Mouse (Mus musculus): ENCODE results near the gene Tmem95. TPM values are rescaled to one million over a fixed set of nuclear protein-coding genes. Genes with fewer than 3 reads are reported as not detected.
A peak's percentile ranks its signal among the peaks of the same experiment; 100 is the strongest.

The Tmem95 gene
- total and polyA plus RNA-seq, 3 experiments, result not detected

DNA sequence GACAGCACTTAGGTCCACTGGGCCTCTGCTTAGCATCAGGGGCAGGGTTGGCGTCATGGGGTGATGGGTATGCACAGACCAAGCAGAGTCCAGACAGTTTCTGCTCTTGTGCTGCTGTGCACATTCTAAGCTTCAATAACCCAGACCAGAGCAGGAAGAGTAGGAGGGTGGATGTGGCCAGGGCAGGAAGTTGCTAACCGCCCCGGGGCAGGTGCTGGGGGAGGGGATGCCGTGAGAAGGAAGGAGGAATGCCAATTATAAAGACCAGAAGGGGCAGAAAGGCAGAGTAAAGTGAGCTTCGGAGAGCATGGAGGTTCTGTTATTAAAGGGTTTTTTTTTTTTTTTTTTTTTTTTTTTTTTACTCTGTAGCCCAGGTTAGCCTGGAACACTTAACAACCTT lies 16.9 kb upstream of the Tmem95 start:
- no peak for TF ChIP-seq GATA1 (IDR thresholded peaks at IDR 0.05; ENCODE audit: borderline replicate concordance, low read length)
- no peak for TF ChIP-seq TAL1 (conservative IDR thresholded peaks at IDR 0.05; ENCODE audit: low read depth, low read length)
- TF ChIP-seq CTCF (IDR thresholded peaks at IDR 0.05; ENCODE audit: low read depth, low read length), result no peak
- no peak for TF ChIP-seq POLR2AphosphoS5 (IDR thresholded peaks at IDR 0.05; ENCODE audit: insufficient replicate concordance, low read depth, low read length)
- no peak for TF ChIP-seq GATA2 (IDR thresholded peaks at IDR 0.05; ENCODE audit: borderline replicate concordance, low read depth, low read length)
- Histone ChIP-seq H3K4me1 (ENCODE audit: insufficient read depth, low read depth, low read length) (peaks cover 50% of the 10 kb centered on the region), H3K4me3 (ENCODE audit: low read depth, low read length) (peak overlapping the region; percentile 70), H3K27me3 (ENCODE audit: insufficient read depth, low read length) (no peaks in the 10 kb centered on the region), H3K36me3 (replicated peaks) (peaks cover 42% of the 10 kb centered on the region), H3K9me3 (replicated peaks) (no peaks in the 10 kb centered on the region)
- DNase-seq (ENCODE audit: low spot score) (peak; percentile 60), ATAC-seq (ENCODE audit: extremely low read depth, insufficient number of reproducible peaks, low FRiP score, poor library complexity, severe bottlenecking) (peak; percentile 60)

- no peak for DNase-seq (ENCODE audit: low spot score)
- no peaks in the 10 kb centered on the region for H3K9me3 ChIP-seq (replicated peaks)
- H3K36me3 ChIP-seq (replicated peaks), result peaks cover 67% of the 10 kb centered on the region
- TF ChIP-seq GATA1 (IDR thresholded peaks at IDR 0.05; ENCODE audit: borderline replicate concordance, low read length) (no peak), GATA2 (IDR thresholded peaks at IDR 0.05; ENCODE audit: borderline replicate concordance, low read depth, low read length) (no peak), TAL1 (conservative IDR thresholded peaks at IDR 0.05; ENCODE audit: low read depth, low read length) (no peak), CTCF (IDR thresholded peaks at IDR 0.05; ENCODE audit: low read depth, low read length) (no peak), POLR2AphosphoS5 (IDR thresholded peaks at IDR 0.05; ENCODE audit: insufficient replicate concordance, low read depth, low read length) (no peak)
- H3K4me1 ChIP-seq (ENCODE audit: insufficient read depth, low read depth, low read length), result peaks cover 57% of the 10 kb centered on the region
- no peak for ATAC-seq (ENCODE audit: extremely low read depth, insufficient number of reproducible peaks, low FRiP score, poor library complexity, severe bottlenecking)
- H3K27me3 ChIP-seq (ENCODE audit: insufficient read depth, low read length), result no peaks in the 10 kb centered on the region
- H3K4me3 ChIP-seq (ENCODE audit: low read depth, low read length), result no peak overlapping the region
Observed at GRCm38 (mm10) chr11:69891482-69891881, 13.7 kb upstream of the Tmem95 start.

- DNase-seq (ENCODE audit: low spot score), result no peak
- TF ChIP-seq TAL1 (conservative IDR thresholded peaks at IDR 0.05; ENCODE audit: low read depth, low read length) (peak; percentile 52), POLR2AphosphoS5 (IDR thresholded peaks at IDR 0.05; ENCODE audit: insufficient replicate concordance, low read depth, low read length) (no peak), GATA1 (IDR thresholded peaks at IDR 0.05; ENCODE audit: borderline replicate concordance, low read length) (no peak), CTCF (IDR thresholded peaks at IDR 0.05; ENCODE audit: low read depth, low read length) (no peak), GATA2 (IDR thresholded peaks at IDR 0.05; ENCODE audit: borderline replicate concordance, low read depth, low read length) (no peak)
- H3K36me3 ChIP-seq (replicated peaks), result peaks cover 98% of the 10 kb centered on the region
- no peaks in the 10 kb centered on the region for H3K27me3 ChIP-seq (ENCODE audit: insufficient read depth, low read length)
- peaks cover 60% of the 10 kb centered on the region for H3K4me1 ChIP-seq (ENCODE audit: insufficient read depth, low read depth, low read length)
- H3K9me3 ChIP-seq (replicated peaks), result no peaks in the 10 kb centered on the region
- peak overlapping the region; percentile 7; the same call in 1 of the 2 replicates for H3K4me3 ChIP-seq (ENCODE audit: low read depth, low read length)
- no peak; the same call in 1 of the 2 replicates for ATAC-seq (ENCODE audit: extremely low read depth, insufficient number of reproducible peaks, low FRiP score, poor library complexity, severe bottlenecking)
Observed at GRCm38 (mm10) chr11:69886907-69887635, 9.3 kb upstream of the Tmem95 start.

DNA sequence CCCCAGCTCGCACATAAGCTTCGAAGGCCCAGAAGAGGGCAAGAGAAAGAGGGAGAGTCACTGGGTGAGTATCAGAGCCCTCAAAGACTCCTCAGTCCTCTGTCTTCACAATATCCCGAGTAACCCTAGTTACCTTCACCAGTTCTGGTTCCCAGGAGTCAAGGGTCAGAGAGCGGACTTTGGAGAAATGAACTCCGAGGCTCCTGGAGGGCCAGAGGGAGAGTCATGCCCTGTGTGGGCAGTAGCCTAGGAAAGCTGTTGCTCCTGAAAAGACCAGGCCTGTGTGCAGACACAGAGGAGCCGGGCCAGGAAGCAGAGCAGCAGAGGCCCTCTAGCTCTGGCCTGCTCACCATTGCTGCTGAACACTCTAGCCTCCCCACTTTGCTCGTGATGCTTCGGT lies 6.8 kb upstream of the Tmem95 start:
- Histone ChIP-seq H3K4me1 (ENCODE audit: insufficient read depth, low read depth, low read length) (peaks cover 70% of the 10 kb centered on the region), H3K36me3 (replicated peaks) (peaks cover 87% of the 10 kb centered on the region), H3K9me3 (replicated peaks) (no peaks in the 10 kb centered on the region), H3K4me3 (ENCODE audit: low read depth, low read length) (no peak overlapping the region), H3K27me3 (ENCODE audit: insufficient read depth, low read length) (peaks cover 4% of the 10 kb centered on the region; the same call in 1 of the 2 replicates)
- no peak for ATAC-seq (ENCODE audit: extremely low read depth, insufficient number of reproducible peaks, low FRiP score, poor library complexity, severe bottlenecking)
- DNase-seq (ENCODE audit: low spot score), result no peak
- no peak for TF ChIP-seq GATA2 (IDR thresholded peaks at IDR 0.05; ENCODE audit: borderline replicate concordance, low read depth, low read length)
- no peak for TF ChIP-seq CTCF (IDR thresholded peaks at IDR 0.05; ENCODE audit: low read depth, low read length)
- no peak for TF ChIP-seq POLR2AphosphoS5 (IDR thresholded peaks at IDR 0.05; ENCODE audit: insufficient replicate concordance, low read depth, low read length)
- no peak for TF ChIP-seq GATA1 (IDR thresholded peaks at IDR 0.05; ENCODE audit: borderline replicate concordance, low read length)
- no peak for TF ChIP-seq TAL1 (conservative IDR thresholded peaks at IDR 0.05; ENCODE audit: low read depth, low read length)

- no peaks in the 10 kb centered on the region for H3K9me3 ChIP-seq (replicated peaks)
- H3K36me3 ChIP-seq (replicated peaks), result peaks cover 87% of the 10 kb centered on the region
- no peak for TF ChIP-seq GATA1 (IDR thresholded peaks at IDR 0.05; ENCODE audit: borderline replicate concordance, low read length)
- no peak for TF ChIP-seq TAL1 (conservative IDR thresholded peaks at IDR 0.05; ENCODE audit: low read depth, low read length)
- no peak for TF ChIP-seq CTCF (IDR thresholded peaks at IDR 0.05; ENCODE audit: low read depth, low read length)
- TF ChIP-seq GATA2 (IDR thresholded peaks at IDR 0.05; ENCODE audit: borderline replicate concordance, low read depth, low read length), result no peak
- TF ChIP-seq POLR2AphosphoS5 (IDR thresholded peaks at IDR 0.05; ENCODE audit: insufficient replicate concordance, low read depth, low read length), result no peak
- H3K4me3 ChIP-seq (ENCODE audit: low read depth, low read length), result no peak overlapping the region
- peaks cover 6% of the 10 kb centered on the region; the same call in 1 of the 2 replicates for H3K27me3 ChIP-seq (ENCODE audit: insufficient read depth, low read length)
- DNase-seq (ENCODE audit: low spot score) (no peak), ATAC-seq (ENCODE audit: extremely low read depth, insufficient number of reproducible peaks, low FRiP score, poor library complexity, severe bottlenecking) (no peak)
- H3K4me1 ChIP-seq (ENCODE audit: insufficient read depth, low read depth, low read length), result peaks cover 74% of the 10 kb centered on the region
Observed at GRCm38 (mm10) chr11:69884240-69884639, 6.4 kb upstream of the Tmem95 start.

DNA sequence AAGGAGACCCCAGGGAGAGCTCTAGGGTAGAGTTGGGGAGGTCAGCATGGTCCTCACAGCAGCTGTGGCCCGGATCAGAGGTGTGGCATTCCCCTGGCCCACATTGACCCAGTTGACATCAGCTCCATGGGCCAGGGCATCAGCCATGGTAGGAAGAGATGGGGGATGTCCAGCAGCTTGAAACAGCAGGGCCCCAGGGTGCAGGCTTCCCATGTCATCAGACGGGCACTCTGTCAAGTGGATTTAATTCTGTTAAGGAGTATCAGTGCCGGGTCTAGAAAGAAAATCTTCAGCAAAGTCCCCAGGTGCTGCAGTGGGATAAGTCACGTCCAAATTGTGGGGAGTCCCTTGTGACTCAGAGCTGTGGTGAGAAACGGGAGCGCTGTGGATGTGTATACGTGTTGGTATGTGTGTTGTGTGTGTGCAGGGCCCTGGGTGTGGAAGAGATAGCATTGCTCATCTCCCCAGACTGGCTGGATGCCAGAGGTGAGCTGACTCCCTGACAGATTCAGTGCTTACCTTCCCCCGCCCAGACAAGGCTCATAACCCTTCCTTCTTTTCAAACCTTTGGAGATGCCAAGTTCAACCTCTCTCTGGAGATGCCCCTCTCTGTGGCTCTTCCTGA lies 5.8 kb upstream of the Tmem95 start:
- peaks cover 80% of the 10 kb centered on the region for H3K4me1 ChIP-seq (ENCODE audit: insufficient read depth, low read depth, low read length)
- peaks cover 81% of the 10 kb centered on the region for H3K36me3 ChIP-seq (replicated peaks)

More for the DNA sequence above, 5.8 kb upstream of the Tmem95 start:
- H3K4me3 ChIP-seq (ENCODE audit: low read depth, low read length), result no peak overlapping the region
- no peak for ATAC-seq (ENCODE audit: extremely low read depth, insufficient number of reproducible peaks, low FRiP score, poor library complexity, severe bottlenecking)
- H3K9me3 ChIP-seq (replicated peaks), result no peaks in the 10 kb centered on the region
- peaks cover 7% of the 10 kb centered on the region; the same call in 1 of the 2 replicates for H3K27me3 ChIP-seq (ENCODE audit: insufficient read depth, low read length)
- no peak for DNase-seq (ENCODE audit: low spot score)
- TF ChIP-seq GATA2 (IDR thresholded peaks at IDR 0.05; ENCODE audit: borderline replicate concordance, low read depth, low read length) (no peak), TAL1 (conservative IDR thresholded peaks at IDR 0.05; ENCODE audit: low read depth, low read length) (no peak)

Data from G1E (cell line).